Mouse (Mus musculus) gastrocnemius, postnatal 10 days (tissue): ENCODE results near the gene Mlec. TPM values are rescaled to one million over a fixed set of nuclear protein-coding genes. Genes with fewer than 3 reads are reported as not detected.
"Not testable (repeated sequence)": the region's sequence is repeated elsewhere in the genome, so short reads cannot be mapped to it uniquely, and the experiment has no call there.

Experiments
- DNase-seq: peaks from one replicate; pipeline ENCODE4 v3.0.0; 2021; ENCODE audit warnings: mixed read lengths
- total RNA-seq, 2 experiments: library from RNA; stranded (reverse); gene quantifications; 2 replicates each; pipeline ENCODE4 v1.2.3; 2021

Gene Mlec
- total RNA-seq, 2 experiments from 2014 or later: 231 to 235 TPM

DNA sequence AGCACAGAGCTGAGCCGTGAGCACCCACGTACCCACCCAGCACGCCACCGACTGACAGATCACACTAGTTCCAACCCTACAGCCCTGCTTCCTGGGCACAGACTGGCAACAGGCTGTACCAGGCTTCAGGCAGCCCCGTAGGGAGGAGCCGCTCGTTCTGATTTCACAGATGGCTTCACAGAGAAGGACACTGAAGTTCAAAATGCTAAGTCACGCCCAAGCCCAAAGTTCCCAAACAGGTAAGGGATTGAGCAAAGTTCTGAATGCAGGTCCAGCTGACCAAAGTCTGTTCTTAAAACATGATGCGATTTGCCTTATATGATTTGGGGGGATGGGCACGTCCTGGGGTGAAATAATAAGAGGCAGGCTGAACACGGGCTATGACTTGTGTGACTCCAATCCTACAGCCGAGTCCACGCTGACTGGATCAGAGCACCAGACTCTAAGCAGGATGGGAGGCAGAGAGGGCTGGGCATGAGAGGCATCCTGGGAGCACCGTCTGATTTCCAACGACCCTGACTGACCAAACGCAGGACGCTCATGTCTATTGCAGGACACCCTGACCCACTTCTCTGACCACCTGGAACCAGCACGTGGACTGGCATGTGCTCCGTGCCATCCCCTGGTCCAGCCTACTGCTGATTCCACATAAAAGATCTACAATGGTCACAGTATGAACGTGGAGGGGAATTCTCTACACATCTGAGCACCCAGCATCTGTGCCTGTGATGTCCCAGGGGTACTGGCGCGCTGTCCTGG, 30.4 kb downstream of the Mlec start:
- DNase-seq: no peak

DNA sequence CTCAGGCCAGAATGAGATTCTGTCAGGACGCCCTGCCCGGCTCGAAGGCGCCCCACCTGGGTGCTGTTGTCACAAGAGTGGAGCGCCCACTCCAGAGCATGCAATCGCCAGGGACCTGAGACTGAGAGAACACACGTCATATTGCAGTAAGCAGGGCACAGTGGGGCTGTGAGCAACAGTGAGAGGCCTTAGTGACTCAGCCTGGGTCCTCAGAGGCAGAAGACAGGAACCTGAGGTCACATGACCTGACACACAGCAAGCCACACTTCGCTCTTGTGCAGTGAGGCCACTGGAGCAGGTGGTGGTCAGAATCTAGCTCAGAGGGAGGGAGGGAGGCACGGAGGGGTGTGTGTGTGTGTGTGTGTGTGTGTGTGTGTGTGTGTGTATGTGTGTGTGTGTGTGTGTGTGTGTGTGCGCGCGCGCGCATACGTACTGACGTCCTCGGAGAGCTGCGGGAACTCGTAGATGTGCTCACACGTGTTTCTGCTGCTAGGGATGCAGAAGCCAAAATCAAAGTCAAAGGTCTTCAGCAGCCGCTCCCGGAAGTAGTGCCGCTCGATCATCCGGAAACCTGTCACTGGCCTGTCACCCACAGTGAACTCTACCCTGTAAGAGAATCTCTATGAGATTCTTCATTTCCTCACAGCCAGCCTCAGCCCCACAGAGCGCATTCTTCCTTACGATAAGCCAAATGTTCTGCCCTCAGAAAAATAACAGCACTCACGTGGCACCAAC, 31.2 kb downstream of the Mlec start:
- DNase-seq: no peak

DNA sequence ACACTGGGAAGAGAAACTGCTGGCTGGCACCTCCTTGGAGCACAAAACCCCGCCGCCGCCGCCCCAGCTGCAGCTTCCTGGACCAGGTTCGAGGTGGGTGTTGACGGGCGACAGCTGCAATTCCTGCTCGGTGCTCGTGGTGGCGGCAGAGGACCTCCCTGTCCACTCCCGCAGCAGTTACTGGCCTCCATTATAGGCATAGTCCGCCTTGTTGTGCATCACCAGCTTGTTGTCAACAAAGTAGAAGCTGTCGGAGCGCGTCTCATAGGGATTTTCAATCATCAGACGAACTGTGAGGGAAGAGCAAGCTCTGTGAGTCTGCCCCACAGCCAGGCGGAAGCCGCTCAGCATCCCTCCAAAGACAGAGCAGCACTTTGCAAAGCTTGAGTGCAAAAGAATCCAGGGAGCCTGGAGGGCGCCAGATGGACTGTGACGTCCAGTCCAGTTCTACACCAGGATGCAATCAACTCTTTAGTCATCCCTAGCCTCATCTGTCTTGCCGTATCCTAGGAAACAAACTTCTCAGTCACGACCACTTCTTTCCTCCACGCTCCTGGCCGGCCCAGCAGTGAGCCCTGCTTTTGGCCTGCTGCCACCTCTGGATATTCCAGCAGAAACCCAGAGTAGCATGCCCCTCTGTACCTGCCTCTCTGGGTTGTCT, 32.6 kb downstream of the Mlec start:
- DNase-seq: peak; percentile 84

DNA sequence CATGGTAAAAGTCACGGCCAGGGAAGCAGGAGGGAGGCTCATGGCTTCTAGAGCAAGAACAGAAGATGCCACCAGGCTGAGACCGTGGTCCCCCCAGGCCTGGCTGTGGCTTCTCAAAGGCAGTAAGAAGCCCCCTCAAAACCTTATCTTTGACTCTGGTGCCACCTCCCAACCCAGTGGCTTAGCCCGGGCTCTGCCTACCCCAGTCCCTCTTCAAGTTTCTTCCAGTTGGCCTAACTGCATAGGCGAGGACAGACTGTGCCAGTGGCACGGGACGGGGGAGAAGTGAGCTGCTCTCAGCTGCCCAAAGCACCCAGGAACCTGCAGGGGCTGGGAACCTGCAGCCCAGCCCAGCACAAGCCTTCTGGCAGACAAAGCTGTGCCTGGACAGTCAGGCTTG, 33.3 kb downstream of the Mlec start:
- DNase-seq: no peak

GRCm38 (mm10) chr5:115120978-115121377, 37.0 kb downstream of the Mlec start:
- no peak for DNase-seq

- DNase-seq: peak; percentile 83
Measured at GRCm38 (mm10) chr5:115118961-115119570, 38.9 kb downstream of the Mlec start, which contains the start of gene Acads. Gene Acads, minus strand, starts transcription at chr5:115119346.

- no peak for DNase-seq
Measured at GRCm38 (mm10) chr5:115117467-115117866, 40.5 kb downstream of the Mlec start.

DNA sequence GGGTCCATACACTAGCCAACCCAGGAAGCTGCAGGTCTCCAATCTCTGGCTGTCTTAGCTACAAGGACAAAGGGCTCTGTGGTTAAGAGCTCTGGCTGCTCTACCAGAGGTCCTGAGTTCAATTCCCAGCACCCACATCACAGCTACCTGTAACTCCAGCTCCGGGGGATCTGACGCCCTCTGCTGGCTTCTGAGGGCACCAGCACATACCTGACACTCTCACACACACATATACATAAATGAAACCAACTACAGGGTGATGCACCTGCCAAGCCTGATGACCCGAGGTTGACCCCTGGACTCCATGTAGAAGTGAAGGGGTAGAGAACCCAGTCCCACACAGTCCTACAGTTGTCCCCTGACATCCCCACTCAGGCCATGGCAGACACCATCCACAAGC, 41.6 kb downstream of the Mlec start:
- DNase-seq: no peak

DNA sequence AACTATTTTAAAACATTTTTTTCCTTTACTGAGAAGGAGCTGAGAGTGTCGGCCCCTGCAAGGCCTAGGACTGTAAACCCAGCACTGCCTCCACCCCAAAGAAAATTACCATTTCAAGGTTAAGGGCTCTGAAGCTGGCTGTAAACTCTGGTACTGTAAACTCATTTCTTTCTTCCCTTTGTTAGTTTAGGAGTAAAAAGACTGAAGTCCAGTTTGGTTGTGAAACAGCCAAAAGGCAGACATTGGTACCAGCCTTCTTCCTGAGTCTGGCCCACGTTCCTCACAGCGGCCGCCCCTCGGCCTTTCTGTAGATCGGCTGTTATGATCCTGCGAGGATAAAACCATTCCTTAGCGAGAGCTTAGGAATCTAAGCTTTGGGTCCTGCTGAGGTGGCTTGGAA, 43.5 kb downstream of the Mlec start:
- no peak for DNase-seq

DNA sequence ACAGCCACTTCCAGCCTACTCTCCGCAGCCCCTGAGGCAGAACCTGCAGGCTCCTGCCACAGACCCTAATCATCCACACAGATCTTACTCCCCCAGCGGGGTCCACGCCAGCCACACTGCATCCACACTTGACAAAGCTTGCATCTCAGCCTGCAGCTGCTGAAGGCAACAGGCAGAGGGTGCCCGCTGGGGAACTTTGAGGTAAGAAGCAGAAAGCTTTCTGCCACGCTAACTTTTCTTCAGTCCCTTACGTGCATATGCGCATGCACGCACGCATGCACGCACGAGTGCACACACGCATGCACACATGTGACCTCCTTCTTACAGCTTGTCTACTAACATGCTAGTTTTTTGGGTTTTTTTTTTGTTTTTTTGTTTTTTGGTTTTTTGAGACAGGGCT, 44.7 kb downstream of the Mlec start:
- no peak for DNase-seq

- DNase-seq: no peak
Measured at GRCm38 (mm10) chr5:115111156-115111555, 46.8 kb downstream of the Mlec start.

DNA sequence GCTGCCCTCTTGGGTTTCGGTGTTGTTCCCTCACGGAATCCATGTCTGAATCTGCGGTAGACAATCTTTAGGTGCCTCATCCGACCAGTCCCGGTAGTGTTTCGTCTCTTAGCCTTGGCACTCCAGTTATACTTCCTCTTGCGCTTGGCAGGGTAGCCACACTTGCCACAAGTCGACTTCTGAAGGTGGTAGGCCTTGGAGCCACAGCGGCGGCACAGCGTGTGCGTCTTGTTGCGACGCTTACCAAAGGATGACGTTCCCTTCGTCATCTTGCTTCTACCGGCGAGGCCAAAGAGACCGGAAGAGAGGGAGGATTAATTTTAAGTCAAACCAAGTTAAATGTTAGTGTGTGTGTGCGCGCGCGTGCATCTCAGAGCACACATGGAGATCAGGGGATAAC, 54.7 kb downstream of the Mlec start:
- not testable (repeated sequence) for DNase-seq

GRCm38 (mm10) chr5:115102231-115102630, 55.7 kb downstream of the Mlec start:
- no peak for DNase-seq

DNA sequence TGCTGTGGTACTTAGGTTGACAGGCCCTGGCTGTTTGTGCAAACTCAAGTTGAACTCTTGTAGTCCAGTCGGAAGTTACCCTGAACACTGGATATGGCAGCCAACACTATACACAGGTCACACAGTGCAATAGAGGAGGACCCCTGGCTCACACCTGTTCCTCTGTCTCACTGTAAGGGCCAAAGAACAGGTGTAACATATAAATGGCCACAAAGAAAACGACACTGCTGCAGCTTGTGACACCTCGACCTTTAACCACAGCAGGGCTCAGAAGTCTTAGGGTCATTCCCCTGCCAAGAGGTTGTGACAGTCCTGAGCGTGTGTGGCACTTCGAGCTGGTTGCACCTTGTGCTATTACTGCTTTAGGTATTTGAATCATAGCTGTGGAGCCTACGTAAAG, 57.5 kb downstream of the Mlec start:
- DNase-seq: no peak

- no peak for DNase-seq
Measured at GRCm38 (mm10) chr5:115099991-115100390, 58.0 kb downstream of the Mlec start.

DNA sequence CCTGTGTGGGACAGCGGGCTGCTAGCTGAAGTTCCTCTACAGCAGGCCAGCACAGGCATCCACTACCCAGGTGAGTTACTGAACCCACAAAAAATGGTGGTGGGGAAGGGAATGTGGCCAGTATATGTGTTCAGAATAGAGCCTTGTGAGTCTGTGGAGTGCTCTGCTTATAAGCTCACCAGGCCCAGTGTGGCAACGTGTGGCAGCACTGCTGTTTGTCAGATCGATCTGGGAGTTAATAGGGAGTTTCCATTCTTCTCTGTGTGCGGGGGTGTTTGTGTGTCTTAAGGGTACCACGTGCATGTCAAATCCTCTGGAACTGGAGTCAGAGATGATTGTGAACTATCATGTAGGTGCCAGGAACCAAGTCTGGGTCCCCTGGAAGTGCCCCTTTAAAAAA, 58.4 kb downstream of the Mlec start:
- DNase-seq: no peak

DNA sequence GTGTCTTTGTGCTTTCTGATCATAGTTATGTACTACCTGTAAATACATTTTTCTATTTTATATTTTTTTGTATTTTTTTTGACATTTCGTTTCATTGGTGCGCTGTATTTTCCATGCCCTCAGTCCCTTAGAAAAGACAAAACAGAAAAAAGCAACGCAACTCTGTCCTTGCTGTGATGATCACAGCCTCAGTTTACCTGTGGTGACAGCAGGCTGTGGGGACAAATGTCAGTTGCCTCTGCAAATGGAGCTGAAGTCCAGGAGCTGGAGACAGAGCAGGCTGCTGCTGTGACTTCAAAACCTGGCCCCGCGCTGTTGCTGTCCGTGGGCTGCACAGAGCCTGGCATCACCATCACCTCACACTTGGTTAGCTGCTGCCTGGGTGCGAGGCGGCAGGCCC, 59.8 kb downstream of the Mlec start, which contains the start of gene Gm10401:
Gene Gm10401, minus strand, starts transcription at position 101 of the 400 bp plus-strand sequence.
- no peak for DNase-seq

Other genes starting within 250 kb of the Mlec start
- gene Oasl1, start 234.9 kb downstream of the Mlec start, total RNA-seq: not detected
- 10 to 100 TPM; 31.0 to 32.1 TPM for gene 2210016L21Rik, start 216.0 kb downstream of the Mlec start, total RNA-seq
- gene Hnf1a, start 187.1 kb downstream of the Mlec start, total RNA-seq: not detected
- gene Sppl3, start 147.0 kb downstream of the Mlec start, total RNA-seq: 10 to 100 TPM; 39.9 to 44.5 TPM
- not detected for gene Gm10401, start 59.9 kb downstream of the Mlec start, total RNA-seq
- 10 to 100 TPM; 53.8 to 67.7 TPM for gene Acads, start 38.8 kb downstream of the Mlec start, total RNA-seq
- gene Unc119b, start 23.2 kb downstream of the Mlec start, total RNA-seq: 10 to 100 TPM; 13.4 to 18.5 TPM
- 1 to 10 TPM; 2.1 to 4.5 TPM for gene Cabp1, start 36.2 kb upstream of the Mlec start, total RNA-seq
- gene Pop5, start 77.7 kb upstream of the Mlec start, total RNA-seq: 10 to 100 TPM; 17.7 to 26.2 TPM
- gene Rnf10, start 114.7 kb upstream of the Mlec start, total RNA-seq: 100 to 1,000 TPM; 220 to 226 TPM
- 10 to 100 TPM; 64.5 to 81.1 TPM for gene Coq5, start 121.5 kb upstream of the Mlec start, total RNA-seq
- 100 to 1,000 TPM; 134 to 168 TPM for gene Dynll1, start 142.8 kb upstream of the Mlec start, total RNA-seq
- gene Srsf9, start 169.0 kb upstream of the Mlec start, total RNA-seq: 10 to 100 TPM; 21.3 to 24.1 TPM
- gene Gatc, start 183.0 kb upstream of the Mlec start, total RNA-seq: 10 to 100 TPM; 19.7 to 21.2 TPM
- gene Triap1, start 183.0 kb upstream of the Mlec start, total RNA-seq: 10 to 100 TPM; 15.8 to 15.9 TPM
- gene Cox6a1, start 190.8 kb upstream of the Mlec start, total RNA-seq: 100 to 1,000 TPM; 164 to 166 TPM